Mouse (Mus musculus) kidney, postnatal 36 days (tissue): Measurements from ENCODE around the gene Krt35.

ENCODE experiments used
- DNase-seq, 2 experiments: peaks; one replicate each; pipeline ENCODE4 v3.0.0; 2021 to 2022; ENCODE audit warnings: mixed read lengths in 2 of 2

Krt35 gene

DNA sequence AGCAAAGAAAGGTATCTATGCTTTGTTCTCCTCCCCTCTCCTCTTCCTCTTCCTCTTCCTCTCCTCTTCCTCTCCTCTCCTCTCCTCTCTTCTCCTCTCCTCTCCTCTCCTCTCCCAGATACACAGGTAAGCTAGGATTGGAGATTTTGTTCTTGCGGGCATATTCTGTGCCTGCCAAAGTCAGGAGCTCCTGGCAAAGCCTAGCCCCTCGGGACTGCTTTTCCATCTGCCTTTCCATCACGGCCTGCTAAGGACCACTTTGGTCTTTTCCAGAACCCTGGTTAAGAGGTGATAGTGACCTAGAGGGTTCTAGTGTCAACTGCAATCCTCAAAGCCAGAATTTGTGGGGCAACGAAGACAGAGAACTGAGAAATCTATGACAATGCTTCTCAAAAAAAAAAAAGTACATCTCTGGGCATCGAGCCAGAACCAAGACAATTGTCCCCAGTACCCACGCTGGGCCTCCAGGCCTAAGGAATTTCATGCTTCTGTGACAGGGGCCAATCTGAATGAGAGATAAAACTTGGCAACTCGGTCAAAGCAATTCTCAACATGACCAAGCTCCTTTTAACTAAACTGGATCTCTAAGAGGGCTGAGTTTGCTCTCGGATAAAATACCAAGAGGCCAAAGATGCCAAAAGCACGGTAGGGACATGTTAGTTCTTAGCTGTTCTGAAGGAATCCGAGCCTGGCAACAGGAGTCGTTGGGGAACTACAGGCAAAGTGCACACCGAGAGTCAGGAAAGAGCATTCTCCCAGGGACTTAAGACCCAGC, 29.6 kb downstream of the Krt35 start:
- no peak for DNase-seq

GRCm38 (mm10) chr11:100058875-100059274, 37.2 kb downstream of the Krt35 start:
- no peak for DNase-seq

DNA sequence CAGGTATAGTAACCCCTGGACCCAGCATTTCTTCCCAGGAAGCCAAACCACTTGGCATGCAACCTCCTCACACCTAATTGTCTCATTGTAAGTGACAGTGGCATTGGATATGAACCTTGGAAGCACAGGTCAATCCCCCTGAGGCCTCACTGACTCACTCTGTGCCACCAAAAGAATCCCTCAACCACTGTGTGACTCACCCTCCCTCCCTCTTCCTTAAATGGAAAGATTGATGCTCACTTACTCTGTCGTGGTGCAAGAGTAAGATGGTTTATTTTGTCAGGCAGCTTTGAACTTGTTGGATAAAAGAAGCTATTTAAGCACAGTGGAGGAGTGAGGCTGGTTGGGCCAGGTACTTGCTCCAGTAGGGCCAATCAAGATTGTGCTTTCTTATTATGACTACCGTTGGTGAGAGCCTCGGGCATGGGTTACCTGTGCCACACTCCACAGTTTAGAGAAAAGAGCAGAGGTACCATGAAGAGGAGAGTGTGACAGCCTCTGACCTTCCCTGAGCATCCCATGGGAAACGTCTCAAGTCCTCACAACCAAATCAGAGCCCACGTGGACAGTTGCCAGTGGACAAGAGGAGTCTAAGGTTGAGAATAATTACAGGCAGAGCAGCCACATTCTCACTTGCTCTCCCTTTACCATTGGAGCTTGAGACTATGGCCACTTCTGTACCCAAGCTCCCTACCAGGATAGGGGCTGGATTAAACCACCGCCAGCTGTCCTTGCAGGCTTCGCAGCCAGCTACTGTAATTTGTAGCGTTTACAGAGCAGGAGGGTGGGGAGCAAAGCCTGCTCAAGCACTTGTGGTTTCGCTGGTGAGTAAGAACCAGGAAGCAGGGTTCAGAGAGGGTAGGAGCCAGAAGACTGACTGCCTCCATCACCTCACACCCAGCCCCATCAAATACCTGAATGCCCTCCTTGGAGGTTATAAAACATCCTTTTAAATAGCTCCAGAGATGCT, 40.1 kb downstream of the Krt35 start:
- no peak for DNase-seq

- no peak for DNase-seq
These were observed 45.6 kb downstream of the Krt35 start, which contains the start of gene Krt31 for GRCm38 (mm10) chr11:100050451-100050850. Krt31 (minus strand) TSS chr11:100050551.

- no peak for DNase-seq
These were observed 48.8 kb downstream of the Krt35 start for GRCm38 (mm10) chr11:100047193-100047592.

DNA sequence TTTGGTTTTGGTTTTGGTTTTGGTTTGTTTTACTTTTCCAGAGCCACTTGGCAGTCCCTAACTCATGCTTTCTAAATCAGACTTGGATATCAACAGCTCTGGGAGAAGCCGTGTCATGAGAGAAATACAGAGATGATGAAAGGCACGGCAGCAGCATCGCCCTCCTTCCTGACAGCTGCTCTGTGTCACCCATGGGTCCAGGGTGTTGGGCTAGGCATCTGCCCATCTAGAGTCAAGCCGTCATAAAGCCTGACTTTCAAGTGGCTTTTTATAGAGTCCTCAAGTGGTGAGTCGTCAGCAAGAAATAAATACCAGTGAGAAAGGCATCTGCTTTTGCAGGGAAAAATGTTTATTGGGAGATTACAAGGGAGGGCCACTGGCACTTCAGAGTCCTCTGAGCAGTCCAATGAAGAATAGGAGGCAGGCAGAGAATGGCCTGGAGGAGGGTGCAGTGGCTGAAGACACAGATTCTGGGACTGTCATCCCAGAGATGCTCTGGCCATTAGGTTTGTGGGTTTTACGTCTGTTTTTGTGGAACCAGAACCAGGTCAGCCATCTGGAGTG, 49.7 kb downstream of the Krt35 start:
- DNase-seq: no peak
